Mouse (Mus musculus) embryonic facial prominence, embryonic 11.5 days (tissue): ENCODE data around the gene Acot7. TPM values are rescaled to one million over a fixed set of nuclear protein-coding genes. Genes with fewer than 3 reads are reported as not detected.

Experiments
- ATAC-seq: fragments of 200-750 bp; cut with Nextera tagmentation; replicated peaks from 2 replicates; pipeline ENCODE4 v1.8.0; 2017; ENCODE audit warnings: low read depth; ENCODE audit not compliant: insufficient number of reproducible peaks, low FRiP score, low TSS enrichment
- DNase-seq: peaks from one replicate; pipeline ENCODE4 v3.0.0-alpha.2; 2015; ENCODE audit warnings: low spot score
- H3K27ac ChIP-seq: fragments of 300-500 bp; sonication (generic); replicated peaks from 2 replicates; pipeline ENCODE4 v1.5.1; 2014; ENCODE audit warnings: mild to moderate bottlenecking, low read depth, low read length, control low read depth
- H3K27me3 ChIP-seq: fragments of 300-500 bp; sonication (generic); 2 replicates; pipeline ENCODE4 v1.6.1; 2014; ENCODE audit warnings: mild to moderate bottlenecking, low read length, moderate library complexity, mixed read lengths; ENCODE audit not compliant: control insufficient read depth, insufficient read depth
- H3K36me3 ChIP-seq: fragments of 300-500 bp; sonication (generic); replicated peaks from 2 replicates; pipeline ENCODE4 v1.6.1; 2014; ENCODE audit warnings: low read depth, mild to moderate bottlenecking, low read length, moderate library complexity, mixed read lengths; ENCODE audit not compliant: control insufficient read depth, insufficient read depth
- H3K4me1 ChIP-seq: fragments of 300-500 bp; sonication (generic); 2 replicates; pipeline ENCODE4 v1.6.1; 2014; ENCODE audit warnings: low read length, mixed read lengths; ENCODE audit not compliant: control insufficient read depth, insufficient read depth
- H3K4me2 ChIP-seq: fragments of 300-500 bp; sonication (generic); 2 replicates; pipeline ENCODE4 v1.6.1; 2014; ENCODE audit warnings: low read depth, mild to moderate bottlenecking, control low read depth, low read length, moderate library complexity
- H3K4me3 ChIP-seq: fragments of 300-500 bp; sonication (generic); 2 replicates; pipeline ENCODE4 v1.5.1; 2014; ENCODE audit warnings: low read depth, low read length, control low read depth
- H3K9ac ChIP-seq: fragments of 300-500 bp; sonication (generic); replicated peaks from 2 replicates; pipeline ENCODE4 v1.6.1; 2014; ENCODE audit warnings: mild to moderate bottlenecking, control low read depth, low read length
- H3K9me3 ChIP-seq: fragments of 300-500 bp; sonication (generic); replicated peaks from 2 replicates; pipeline ENCODE4 v1.6.1; 2016; ENCODE audit warnings: mild to moderate bottlenecking, low read length, inconsistent platforms, mixed read lengths; ENCODE audit not compliant: control insufficient read depth
- WGBS: fragments of 180-500 bp; shearing (Covaris S2); extraction: QIAGEN DNeasy Blood & Tissue Kit; methylation state at CpG from one replicate; pipeline ENCODE4 v1.1.7; 2014; 5-methylcytosine and 5-hydroxymethylcytosine counted together
- polyA plus RNA-seq: library from polyadenylated mRNA; unstranded; fragments of >200 nt; fragmentation: Nextera tagmentation; extraction: Ambion mirVana; gene quantifications from 2 replicates; pipeline ENCODE4 v1.2.1, GENCODE M21; 2014

Acot7 gene
- polyA plus RNA-seq, 1 experiment from 2014 or later, result 47.5 TPM

GRCm38 (mm10) chr4:152157779-152158584 lies 20.0 kb upstream of the Acot7 start:
- no peaks in the 10 kb centered on the region for H3K36me3 ChIP-seq
- DNase-seq (peak; percentile 58), ATAC-seq (no peak)
- no peaks in the 10 kb centered on the region; the same call in 1 of the 2 replicates for H3K4me1 ChIP-seq
- no peak overlapping the region for H3K4me2 ChIP-seq
- no peak overlapping the region for H3K27ac ChIP-seq
- H3K9ac ChIP-seq, result no peak overlapping the region
- 15% methylated on average over 21 of the region's 21 CpGs for WGBS
- H3K9me3 ChIP-seq, result no peaks in the 10 kb centered on the region
- peaks cover 57% of the 10 kb centered on the region for H3K27me3 ChIP-seq
- H3K4me3 ChIP-seq, result no peak overlapping the region

DNA sequence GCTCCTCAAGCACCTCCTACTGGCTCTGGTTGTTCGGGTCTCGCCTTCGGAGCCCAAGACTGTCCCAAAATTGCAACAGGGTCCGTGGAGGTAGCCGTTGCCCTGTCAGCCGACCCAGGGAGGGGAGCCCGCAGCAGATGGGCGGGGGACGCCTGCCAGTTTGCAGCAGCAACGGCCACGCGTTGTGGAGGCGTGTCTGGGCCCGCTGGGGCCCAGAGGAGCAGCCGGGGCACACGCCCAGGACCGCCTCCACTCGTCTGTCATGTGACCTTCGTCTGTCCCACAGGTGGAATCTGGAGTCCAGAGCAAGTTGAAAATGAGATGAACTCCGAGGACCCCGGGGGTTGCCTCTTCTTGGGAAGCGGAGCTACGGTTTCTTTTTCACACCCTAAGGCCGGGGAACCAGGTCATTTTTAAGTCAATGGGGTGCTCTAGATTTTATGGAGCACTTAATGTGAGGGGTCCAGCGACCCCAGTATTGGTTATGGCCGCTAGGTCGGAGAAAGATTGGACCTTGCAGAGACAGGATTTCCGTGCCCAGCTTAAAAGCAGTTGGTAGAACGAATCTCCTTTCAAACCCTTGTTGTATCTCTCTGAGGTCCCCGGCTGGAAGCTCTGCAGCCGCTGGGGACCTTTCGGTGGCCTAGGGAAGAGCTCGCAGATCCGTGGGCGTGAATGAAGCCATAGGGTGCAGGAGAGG lies 19.2 kb upstream of the Acot7 start, which contains the start of gene Hes2:
TSS of gene Hes2 (plus strand) at position 283 of the 700 bp plus-strand sequence.
- Histone ChIP-seq H3K9ac (no peak within 1 kb of the TSS), H3K27ac (no peak within 1 kb of the TSS), H3K4me3 (no peak within 1 kb of the TSS; the same call in 1 of the 2 replicates), H3K4me2 (no peak within 1 kb of the TSS; the same call in 1 of the 2 replicates), H3K36me3 (no peaks in the 10 kb centered on the region), H3K4me1 (no peaks in the 10 kb centered on the region; the same call in 1 of the 2 replicates), H3K9me3 (no peaks in the 10 kb centered on the region), H3K27me3 (peaks cover 50% of the 10 kb centered on the region)
- no peak for ATAC-seq
- 3% methylated on average over 35 of the region's 35 CpGs for whole genome bisulfite sequencing
- DNase-seq, result no peak

DNA sequence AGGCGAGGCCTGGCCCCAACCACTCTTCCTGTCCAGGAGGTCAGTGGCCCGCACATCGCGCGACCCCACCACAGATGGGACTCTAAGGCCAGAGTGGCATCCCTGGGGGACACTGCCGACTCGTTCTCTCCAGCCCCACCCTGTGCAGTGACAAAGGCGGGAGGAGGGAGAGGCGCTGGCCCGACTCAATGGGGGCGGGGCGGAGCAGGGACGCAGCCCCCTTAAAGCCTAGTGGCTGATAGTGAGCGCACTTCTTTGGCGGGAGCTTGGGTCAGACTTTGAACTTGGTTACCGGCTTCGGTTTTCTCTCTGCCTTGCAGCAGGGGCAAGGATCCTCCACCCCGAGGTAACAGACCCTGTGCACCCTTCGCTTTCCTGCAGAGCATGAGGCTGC lies 18.7 kb upstream of the Acot7 start:
- ATAC-seq (no peak), DNase-seq (no peak)
- Histone ChIP-seq H3K9me3 (no peaks in the 10 kb centered on the region), H3K4me3 (no peak overlapping the region), H3K4me1 (no peaks in the 10 kb centered on the region; the same call in 1 of the 2 replicates), H3K27ac (no peak overlapping the region), H3K9ac (no peak overlapping the region), H3K36me3 (no peaks in the 10 kb centered on the region), H3K27me3 (peaks cover 50% of the 10 kb centered on the region), H3K4me2 (no peak overlapping the region; the same call in 1 of the 2 replicates)
- 2% methylated on average over 19 of the region's 19 CpGs for WGBS

DNA sequence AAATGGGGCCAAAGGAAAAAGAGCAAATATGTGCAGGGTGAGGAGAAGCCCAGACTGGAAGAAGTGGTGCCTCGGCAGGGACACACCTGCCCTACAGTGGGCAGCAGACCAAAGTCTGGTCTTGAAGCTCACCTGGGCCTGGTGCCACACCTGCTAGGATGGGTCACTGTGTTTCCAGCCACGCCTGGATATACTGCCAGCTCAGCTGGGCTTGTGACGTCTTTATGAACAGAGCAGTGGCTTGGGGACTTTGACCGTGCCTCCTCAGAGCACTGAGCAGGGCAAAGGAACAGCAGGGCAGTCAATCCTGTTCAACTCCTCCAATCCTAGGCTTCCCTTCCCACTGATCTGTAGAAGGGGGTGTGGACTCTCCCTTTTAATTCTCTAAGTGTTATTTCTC lies 17.2 kb upstream of the Acot7 start:
- no peak for ATAC-seq
- H3K27me3 ChIP-seq, result peaks cover 50% of the 10 kb centered on the region

DNA sequence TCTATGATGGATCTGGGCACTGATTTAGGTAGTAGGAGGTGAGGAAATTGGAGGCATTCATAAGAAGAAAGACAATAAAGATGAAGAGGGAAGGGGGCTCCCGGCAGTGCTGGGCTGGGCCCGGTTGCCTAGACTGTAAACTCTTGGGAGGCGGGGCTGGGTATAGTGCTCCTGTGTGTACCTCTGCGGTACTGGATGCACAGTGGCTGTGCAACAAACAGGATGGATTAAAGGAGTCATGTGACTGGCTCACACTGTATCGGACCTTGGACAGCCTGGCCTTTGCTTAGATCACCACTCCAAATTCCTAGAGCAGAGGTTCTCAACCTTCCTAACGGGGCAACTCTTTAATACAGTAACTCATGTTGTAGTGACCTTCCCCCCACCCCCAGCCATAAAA lies 16.3 kb upstream of the Acot7 start:
- no peak overlapping the region for H3K4me3 ChIP-seq
- no peak for DNase-seq
- peaks cover 50% of the 10 kb centered on the region for H3K27me3 ChIP-seq
- H3K4me1 ChIP-seq, result no peaks in the 10 kb centered on the region; the same call in 1 of the 2 replicates
- no peaks in the 10 kb centered on the region for H3K36me3 ChIP-seq
- no peak overlapping the region for H3K9ac ChIP-seq
- 82% methylated on average over 6 of the region's 6 CpGs for WGBS
- H3K27ac ChIP-seq, result no peak overlapping the region
- H3K4me2 ChIP-seq, result no peak overlapping the region
- H3K9me3 ChIP-seq, result no peaks in the 10 kb centered on the region
- ATAC-seq, result no peak

More for the DNA sequence above, 17.2 kb upstream of the Acot7 start:
- Histone ChIP-seq H3K4me2 (no peak overlapping the region), H3K36me3 (no peaks in the 10 kb centered on the region), H3K9ac (no peak overlapping the region), H3K9me3 (no peaks in the 10 kb centered on the region), H3K4me3 (no peak overlapping the region), H3K27ac (no peak overlapping the region), H3K4me1 (no peaks in the 10 kb centered on the region; the same call in 1 of the 2 replicates)
- no peak for DNase-seq
- 38% methylated on average over 4 of the region's 4 CpGs for WGBS

DNA sequence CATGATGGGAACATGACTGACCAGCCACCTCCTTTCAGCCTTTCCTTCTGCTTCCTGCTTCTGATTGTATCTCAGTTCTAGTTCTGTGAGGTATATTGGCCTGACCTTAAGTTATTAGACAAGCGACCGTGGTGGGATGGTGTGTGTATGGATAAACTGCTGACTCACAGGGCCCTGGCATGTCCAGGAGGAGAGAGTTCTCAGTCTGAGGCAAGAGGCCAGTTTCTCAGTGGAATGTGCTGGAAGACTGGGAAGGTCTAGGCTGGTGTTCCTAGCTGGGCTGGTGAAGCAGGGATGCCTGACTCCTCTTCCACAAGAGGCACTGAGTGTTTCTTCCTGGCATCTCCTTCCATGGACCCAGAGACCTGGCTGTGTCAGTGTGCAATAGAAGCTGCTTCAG lies 15.2 kb upstream of the Acot7 start:
- H3K9ac ChIP-seq, result no peak overlapping the region
- H3K27ac ChIP-seq, result no peak overlapping the region
- H3K9me3 ChIP-seq, result no peaks in the 10 kb centered on the region
- 84% methylated on average over 2 of the region's 2 CpGs for WGBS
- no peak for DNase-seq
- H3K27me3 ChIP-seq, result peaks cover 45% of the 10 kb centered on the region
- H3K36me3 ChIP-seq, result no peaks in the 10 kb centered on the region
- ATAC-seq, result no peak
- H3K4me3 ChIP-seq, result no peak overlapping the region
- no peaks in the 10 kb centered on the region; the same call in 1 of the 2 replicates for H3K4me1 ChIP-seq
- no peak overlapping the region for H3K4me2 ChIP-seq

- no peak overlapping the region for H3K4me2 ChIP-seq
- H3K9ac ChIP-seq, result no peak overlapping the region
- H3K27me3 ChIP-seq, result peaks cover 20% of the 10 kb centered on the region
- no peak overlapping the region for H3K4me3 ChIP-seq
- H3K9me3 ChIP-seq, result no peaks in the 10 kb centered on the region
- no peak for ATAC-seq
- peak; percentile 74 for DNase-seq
- no peaks in the 10 kb centered on the region for H3K4me1 ChIP-seq
- no peaks in the 10 kb centered on the region for H3K36me3 ChIP-seq
- 23% methylated on average over 22 of the region's 22 CpGs for WGBS
- H3K27ac ChIP-seq, result no peak overlapping the region
Measured at GRCm38 (mm10) chr4:152165036-152165931, 12.7 kb upstream of the Acot7 start.
